Mouse (Mus musculus) liver, adult 2 months (tissue): ENCODE data around the gene Gdf1.

Source experiments
- CTCF ChIP-seq: fragments of 200-500 bp; IDR thresholded peaks from 2 replicates; pipeline ENCODE4 v1.5.1; 2011; ENCODE audit warnings: low read depth, low read length, control low read depth
- POLR2A ChIP-seq: fragments of 200-500 bp; IDR thresholded peaks from 2 replicates; pipeline ENCODE4 v1.6.1; 2011; ENCODE audit warnings: low read length, control low read depth; ENCODE audit not compliant: insufficient read depth; ENCODE audit errors: extremely low read depth

GRCm38 (mm10) chr8:70366588-70366987 lies 37.0 kb downstream of the Gdf1 start:
- TF ChIP-seq POLR2A: no peak
- no peak for TF ChIP-seq CTCF
